Mouse (Mus musculus): ENCODE results near the gene Tas2r122. TPM values are rescaled to one million over a fixed set of nuclear protein-coding genes. Genes with fewer than 3 reads are reported as not detected.

Gene Tas2r122
- polyA plus RNA-seq, 2 experiments = not detected

Other genes starting within 250 kb of the Tas2r122 start
- gene Prh1, start 142.1 kb downstream of the Tas2r122 start, polyA plus RNA-seq (2012; rRNA removed) = not detected in 2 replicates
- gene Prh1, start 142.1 kb downstream of the Tas2r122 start, polyA plus RNA-seq (2014; fragmentation: Nextera tagmentation; extraction: Ambion mirVana) = not detected in 2 replicates
- not detected in 2 replicates for gene Prp2, start 116.0 kb downstream of the Tas2r122 start, polyA plus RNA-seq (2012; rRNA removed)
- not detected in 2 replicates for gene Prp2, start 116.0 kb downstream of the Tas2r122 start, polyA plus RNA-seq (2014; fragmentation: Nextera tagmentation; extraction: Ambion mirVana)
- not detected in 2 replicates for gene A630073D07Rik, start 60.4 kb downstream of the Tas2r122 start, polyA plus RNA-seq (2012; rRNA removed)
- gene A630073D07Rik, start 60.4 kb downstream of the Tas2r122 start, polyA plus RNA-seq (2014; fragmentation: Nextera tagmentation; extraction: Ambion mirVana) = not detected in 2 replicates
- not detected in 2 replicates for gene Tas2r120, start 55.0 kb downstream of the Tas2r122 start, polyA plus RNA-seq (2012; rRNA removed)
- gene Tas2r120, start 55.0 kb downstream of the Tas2r122 start, polyA plus RNA-seq (2014; fragmentation: Nextera tagmentation; extraction: Ambion mirVana) = not detected in 2 replicates
- not detected in 2 replicates for gene Tas2r121, start 10.9 kb downstream of the Tas2r122 start, polyA plus RNA-seq (2012; rRNA removed)
- gene Tas2r121, start 10.9 kb downstream of the Tas2r122 start, polyA plus RNA-seq (2014; fragmentation: Nextera tagmentation; extraction: Ambion mirVana) = not detected in 2 replicates
- gene Tas2r115, start 26.1 kb upstream of the Tas2r122 start, polyA plus RNA-seq (2012; rRNA removed) = not detected in 2 replicates
- not detected in 2 replicates for gene Tas2r115, start 26.1 kb upstream of the Tas2r122 start, polyA plus RNA-seq (2014; fragmentation: Nextera tagmentation; extraction: Ambion mirVana)
- not detected in 2 replicates for gene Tas2r124, start 42.8 kb upstream of the Tas2r122 start, polyA plus RNA-seq (2012; rRNA removed)
- not detected in 2 replicates for gene Tas2r124, start 42.8 kb upstream of the Tas2r122 start, polyA plus RNA-seq (2014; fragmentation: Nextera tagmentation; extraction: Ambion mirVana)
- gene Tas2r102, start 50.2 kb upstream of the Tas2r122 start, polyA plus RNA-seq (2012; rRNA removed) = not detected in 2 replicates
- not detected in 2 replicates for gene Tas2r102, start 50.2 kb upstream of the Tas2r122 start, polyA plus RNA-seq (2014; fragmentation: Nextera tagmentation; extraction: Ambion mirVana)
- gene Tas2r136, start 66.2 kb upstream of the Tas2r122 start, polyA plus RNA-seq (2012; rRNA removed) = not detected in 2 replicates
- not detected in 2 replicates for gene Tas2r136, start 66.2 kb upstream of the Tas2r122 start, polyA plus RNA-seq (2014; fragmentation: Nextera tagmentation; extraction: Ambion mirVana)
- gene Tas2r117, start 90.9 kb upstream of the Tas2r122 start, polyA plus RNA-seq (2012; rRNA removed) = not detected in 2 replicates
- gene Tas2r117, start 90.9 kb upstream of the Tas2r122 start, polyA plus RNA-seq (2014; fragmentation: Nextera tagmentation; extraction: Ambion mirVana) = not detected in 2 replicates
- gene Tas2r123, start 135.2 kb upstream of the Tas2r122 start, polyA plus RNA-seq (2012; rRNA removed) = not detected in 2 replicates
- not detected in 2 replicates for gene Tas2r123, start 135.2 kb upstream of the Tas2r122 start, polyA plus RNA-seq (2014; fragmentation: Nextera tagmentation; extraction: Ambion mirVana)
- gene Tas2r116, start 143.5 kb upstream of the Tas2r122 start, polyA plus RNA-seq (2012; rRNA removed) = not detected in 2 replicates
- gene Tas2r116, start 143.5 kb upstream of the Tas2r122 start, polyA plus RNA-seq (2014; fragmentation: Nextera tagmentation; extraction: Ambion mirVana) = not detected in 2 replicates
- gene Tas2r110, start 156.1 kb upstream of the Tas2r122 start, polyA plus RNA-seq (2012; rRNA removed) = not detected in 2 replicates
- not detected in 2 replicates for gene Tas2r110, start 156.1 kb upstream of the Tas2r122 start, polyA plus RNA-seq (2014; fragmentation: Nextera tagmentation; extraction: Ambion mirVana)
- not detected in 2 replicates for gene Tas2r113, start 181.1 kb upstream of the Tas2r122 start, polyA plus RNA-seq (2012; rRNA removed)
- not detected in 2 replicates for gene Tas2r113, start 181.1 kb upstream of the Tas2r122 start, polyA plus RNA-seq (2014; fragmentation: Nextera tagmentation; extraction: Ambion mirVana)
- gene Tas2r125, start 197.7 kb upstream of the Tas2r122 start, polyA plus RNA-seq (2012; rRNA removed) = not detected in 2 replicates
- not detected in 2 replicates for gene Tas2r125, start 197.7 kb upstream of the Tas2r122 start, polyA plus RNA-seq (2014; fragmentation: Nextera tagmentation; extraction: Ambion mirVana)
- gene Tas2r129, start 239.2 kb upstream of the Tas2r122 start, polyA plus RNA-seq (2012; rRNA removed) = not detected in 2 replicates
- not detected in 2 replicates for gene Tas2r129, start 239.2 kb upstream of the Tas2r122 start, polyA plus RNA-seq (2014; fragmentation: Nextera tagmentation; extraction: Ambion mirVana)
- not detected in 2 replicates for gene Tas2r131, start 246.0 kb upstream of the Tas2r122 start, polyA plus RNA-seq (2012; rRNA removed)
- not detected in 2 replicates for gene Tas2r131, start 246.0 kb upstream of the Tas2r122 start, polyA plus RNA-seq (2014; fragmentation: Nextera tagmentation; extraction: Ambion mirVana)